Mouse (Mus musculus) bone marrow, adult 2 months (tissue): ENCODE data around the gene Cdiptos.

Experiments used
- CTCF ChIP-seq: fragments of 200-500 bp; IDR thresholded peaks from 2 replicates; pipeline ENCODE4 v1.5.1; 2011; ENCODE audit warnings: low read length, control low read depth; ENCODE audit not compliant: control insufficient read depth, insufficient read depth
- POLR2A ChIP-seq: fragments of 200-500 bp; IDR thresholded peaks from 2 replicates; pipeline ENCODE4 v1.6.1; 2011; ENCODE audit warnings: low read depth, mild to moderate bottlenecking, control low read depth, low read length, borderline replicate concordance; ENCODE audit not compliant: control insufficient read depth

DNA sequence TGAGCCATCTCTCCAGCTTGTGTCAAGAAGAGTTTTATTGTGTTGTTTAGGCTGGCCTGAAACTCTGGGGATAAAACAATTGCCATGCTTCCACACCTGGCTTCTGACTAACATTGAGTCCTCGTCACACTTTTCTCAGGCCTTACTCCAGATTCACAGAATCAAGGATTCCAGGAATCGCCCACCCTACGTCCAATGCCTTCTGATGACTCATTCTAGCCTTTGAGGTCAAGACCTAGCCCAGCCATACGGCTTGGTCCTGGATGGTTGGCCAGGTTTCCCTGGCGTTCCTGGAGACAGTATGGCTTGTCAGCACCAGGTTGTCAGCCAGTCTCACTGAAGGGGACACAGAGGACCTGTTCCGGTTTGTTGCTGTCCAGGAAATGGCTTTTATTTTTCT, 36.5 kb upstream of the Cdiptos start:
- TF ChIP-seq POLR2A (no peak), CTCF (no peak)
